8 mouse cellular contexts compared by ENCODE assay signal in genomic region chr4:129336291-129336690, GRCm38 (mm10). TPM values are rescaled to one million over a fixed set of nuclear protein-coding genes. Genes with fewer than 3 reads are reported as not detected.
DNase-seq lines count a peak whose midpoint lies in the region; ATAC-seq and TF ChIP-seq lines count a peak whose summit lies in the region.

No protein-coding gene starts in this region.

- WGBS in neural tube, embryonic 11.5 days: 55% methylated on average over 14 of the region's 14 CpGs
- whole genome bisulfite sequencing in embryonic facial prominence, embryonic 15.5 days: 37% methylated on average over 14 of the region's 14 CpGs
- WGBS in limb, embryonic 10.5 days: 55% methylated on average over 14 of the region's 14 CpGs
- WGBS in small intestine, adult 2 months: 24% methylated on average over 14 of the region's 14 CpGs

- no peak for TF ChIP-seq CTCF in small intestine, adult 2 months (IDR thresholded peaks at IDR 0.05; ENCODE audit: extremely low read depth, insufficient read length, insufficient replicate concordance, low read depth, low read length)

- no peak for DNase-seq in neural tube, embryonic 11.5 days (ENCODE audit: low spot score)
- no peak for DNase-seq in neural tube, embryonic 10.5 days (ENCODE audit: extremely low spot score, low spot score)
- DNase-seq in limb, embryonic 10.5 days (ENCODE audit: low spot score): no peak
- no peak for DNase-seq in gastrocnemius, postnatal 4 days (ENCODE audit: low spot score in 2 of 2)
- no peak for DNase-seq in right cerebral cortex, adult 18-20 months
- DNase-seq in layer of hippocampus, postnatal 10 days (ENCODE audit: low spot score in 2 of 2): no peak

- H3K4me1 ChIP-seq in neural tube, embryonic 11.5 days (ENCODE audit: control insufficient read depth, insufficient read depth, low read length): peaks cover 17% of the 10 kb centered on the region
- H3K4me1 ChIP-seq in embryonic facial prominence, embryonic 15.5 days: peaks cover 31% of the 10 kb centered on the region
- H3K4me1 ChIP-seq in limb, embryonic 10.5 days: peaks cover 24% of the 10 kb centered on the region
- H3K4me1 ChIP-seq in small intestine, adult 2 months (ENCODE audit: control insufficient read depth, insufficient read depth, insufficient read length, low read length): no peaks in the 10 kb centered on the region; the same call in 1 of the 2 replicates

- H3K27ac ChIP-seq in neural tube, embryonic 11.5 days (ENCODE audit: low read depth, low read length): peak overlapping the region; percentile 63
- peak overlapping the region; percentile 100 for H3K27ac ChIP-seq in embryonic facial prominence, embryonic 15.5 days (replicated peaks)
- H3K27ac ChIP-seq in limb, embryonic 10.5 days: peak overlapping the region; percentile 99
- H3K27ac ChIP-seq in small intestine, adult 2 months (ENCODE audit: insufficient read depth, low read depth, low read length): peak overlapping the region; percentile 99

- TF ChIP-seq POLR2A in small intestine, adult 2 months (IDR thresholded peaks at IDR 0.05; ENCODE audit: low read depth, low read length): no peak

- H3K27me3 ChIP-seq in neural tube, embryonic 11.5 days (ENCODE audit: control insufficient read depth, insufficient read depth, low read length): no peaks in the 10 kb centered on the region
- no peaks in the 10 kb centered on the region for H3K27me3 ChIP-seq in embryonic facial prominence, embryonic 15.5 days
- no peaks in the 10 kb centered on the region for H3K27me3 ChIP-seq in limb, embryonic 10.5 days (ENCODE audit: low read depth, poor library complexity, severe bottlenecking)
- no peaks in the 10 kb centered on the region for H3K27me3 ChIP-seq in small intestine, adult 2 months (ENCODE audit: control insufficient read depth, insufficient read depth, low read length)

- ATAC-seq in neural tube, embryonic 11.5 days (ENCODE audit: insufficient read depth, low FRiP score, low TSS enrichment): no peak
- ATAC-seq in embryonic facial prominence, embryonic 15.5 days (ENCODE audit: insufficient number of reproducible peaks, low FRiP score, low TSS enrichment, low read depth): no peak

- H3K9me3 ChIP-seq in neural tube, embryonic 11.5 days (ENCODE audit: control insufficient read depth, low read length): no peaks in the 10 kb centered on the region
- H3K9me3 ChIP-seq in embryonic facial prominence, embryonic 15.5 days (replicated peaks): no peaks in the 10 kb centered on the region
- no peaks in the 10 kb centered on the region for H3K9me3 ChIP-seq in limb, embryonic 10.5 days (replicated peaks)

- H3K4me2 ChIP-seq in neural tube, embryonic 11.5 days (ENCODE audit: low read depth): peak overlapping the region; percentile 68
- peak overlapping the region; percentile 79 for H3K4me2 ChIP-seq in embryonic facial prominence, embryonic 15.5 days (replicated peaks)

- H3K36me3 ChIP-seq in neural tube, embryonic 11.5 days (ENCODE audit: control insufficient read depth, insufficient read depth, low read length): peaks cover under 1% of the 10 kb centered on the region
- H3K36me3 ChIP-seq in embryonic facial prominence, embryonic 15.5 days: peaks cover 15% of the 10 kb centered on the region
- H3K36me3 ChIP-seq in limb, embryonic 10.5 days: peaks cover 34% of the 10 kb centered on the region
- peaks cover 5% of the 10 kb centered on the region; the same call in 1 of the 2 replicates for H3K36me3 ChIP-seq in small intestine, adult 2 months (ENCODE audit: control insufficient read depth, insufficient read depth, low read length)

- H3K9ac ChIP-seq in neural tube, embryonic 11.5 days (ENCODE audit: low read length): peak overlapping the region; percentile 98
- H3K9ac ChIP-seq in embryonic facial prominence, embryonic 15.5 days: peak overlapping the region; percentile 55

- H3K4me3 ChIP-seq in neural tube, embryonic 11.5 days (ENCODE audit: low read depth, low read length): peak overlapping the region; percentile 61
- peak overlapping the region; percentile 95 for H3K4me3 ChIP-seq in embryonic facial prominence, embryonic 15.5 days (replicated peaks)
- peak overlapping the region; percentile 78 for H3K4me3 ChIP-seq in limb, embryonic 10.5 days
- H3K4me3 ChIP-seq in small intestine, adult 2 months (ENCODE audit: low read depth, low read length): peak overlapping the region; percentile 72

RNA-seq across cellular contexts. Expression of gene Zbtb8os, which starts 0.8 kb away (rescaled TPM):
- 36.7 and 42.4 TPM in 2 replicates for polyA plus RNA-seq in neural tube, embryonic 11.5 days (2014; fragmentation: Nextera tagmentation; extraction: Ambion mirVana)
- polyA plus RNA-seq in embryonic facial prominence, embryonic 15.5 days (2015; fragmentation: Nextera tagmentation; extraction: Ambion mirVana): 36.6 and 41.2 TPM in 2 replicates
- polyA plus RNA-seq in limb, embryonic 10.5 days (2016; fragmentation: Nextera tagmentation; extraction: Ambion mirVana): 49.5 and 50.3 TPM in 2 replicates
- 5.4 and 9.6 TPM in 2 replicates for polyA plus RNA-seq in small intestine, adult 2 months (2012; rRNA removed)
- total RNA-seq in gastrocnemius, postnatal 4 days (2021): 10 to 100 TPM; 28.2 to 28.8 TPM
- total RNA-seq in layer of hippocampus, postnatal 10 days (2021): 10 to 100 TPM; 26.9 to 30.2 TPM

RNA-seq across cellular contexts. Expression of gene Rbbp4, which starts 1.1 kb away (rescaled TPM):
- polyA plus RNA-seq in neural tube, embryonic 11.5 days (2014; fragmentation: Nextera tagmentation; extraction: Ambion mirVana): 483 and 511 TPM in 2 replicates
- polyA plus RNA-seq in embryonic facial prominence, embryonic 15.5 days (2015; fragmentation: Nextera tagmentation; extraction: Ambion mirVana): 325 and 329 TPM in 2 replicates
- polyA plus RNA-seq in limb, embryonic 10.5 days (2016; fragmentation: Nextera tagmentation; extraction: Ambion mirVana): 561 and 589 TPM in 2 replicates
- polyA plus RNA-seq in small intestine, adult 2 months (2012; rRNA removed): 3.7 and 6.1 TPM in 2 replicates
- total RNA-seq in gastrocnemius, postnatal 4 days (2021): 100 to 1,000 TPM; 166 to 179 TPM
- total RNA-seq in layer of hippocampus, postnatal 10 days (2021): 100 to 1,000 TPM; 124 to 139 TPM

RNA-seq across cellular contexts. Expression of gene Zbtb8a, which starts 41.6 kb away (rescaled TPM):
- polyA plus RNA-seq in neural tube, embryonic 11.5 days (2014; fragmentation: Nextera tagmentation; extraction: Ambion mirVana): 6.7 and 7.4 TPM in 2 replicates
- polyA plus RNA-seq in embryonic facial prominence, embryonic 15.5 days (2015; fragmentation: Nextera tagmentation; extraction: Ambion mirVana): 12.8 and 14.1 TPM in 2 replicates
- polyA plus RNA-seq in limb, embryonic 10.5 days (2016; fragmentation: Nextera tagmentation; extraction: Ambion mirVana): 6.3 and 8.0 TPM in 2 replicates
- polyA plus RNA-seq in small intestine, adult 2 months (2012; rRNA removed): 2.3 and 5.0 TPM in 2 replicates
- total RNA-seq in gastrocnemius, postnatal 4 days (2021): 1 to 10 TPM; 6.7 to 7.5 TPM
- total RNA-seq in layer of hippocampus, postnatal 10 days (2021): 1 to 10 TPM; 7.8 to 8.0 TPM

RNA-seq across cellular contexts. Expression of gene Sync, which starts 48.9 kb away (rescaled TPM):
- polyA plus RNA-seq in neural tube, embryonic 11.5 days (2014; fragmentation: Nextera tagmentation; extraction: Ambion mirVana): 1.3 and 1.6 TPM in 2 replicates
- polyA plus RNA-seq in embryonic facial prominence, embryonic 15.5 days (2015; fragmentation: Nextera tagmentation; extraction: Ambion mirVana): 4.9 and 6.9 TPM in 2 replicates
- 0.36 and 0.39 TPM in 2 replicates for polyA plus RNA-seq in limb, embryonic 10.5 days (2016; fragmentation: Nextera tagmentation; extraction: Ambion mirVana)
- 0.34 and 0.37 TPM in 2 replicates for polyA plus RNA-seq in small intestine, adult 2 months (2012; rRNA removed)
- 10 to 100 TPM; 77.8 to 78.7 TPM for total RNA-seq in gastrocnemius, postnatal 4 days (2021)
- total RNA-seq in layer of hippocampus, postnatal 10 days (2021): 1 to 10 TPM; 1.6 to 1.7 TPM

Comparison
In these comparisons a context has a peak if more than half of its experiments do, and no peak if none do; other contexts are left out.
1. RNA of gene Rbbp4, which starts 1.1 kb away (polyA plus RNA-seq): 561 to 589 TPM in limb, embryonic 10.5 days, 483 to 511 TPM in neural tube, embryonic 11.5 days and 325 to 329 TPM in embryonic facial prominence, embryonic 15.5 days; 3.7 to 6.1 TPM in small intestine, adult 2 months; every median in the first group is over 10 times any median in the second.
2. Peak in every context shown above with its lines, with median percentiles within 50 percentile points of each other: H3K27ac ChIP-seq and H3K4me3 ChIP-seq.